Mouse (Mus musculus): ENCODE results near the gene Pcp4. TPM values are rescaled to one million over a fixed set of nuclear protein-coding genes. Genes with fewer than 3 reads are reported as not detected.
A peak's percentile ranks its signal among the peaks of the same experiment; 100 is the strongest.

Gene Pcp4
- polyA plus RNA-seq, 1 experiment, result not detected

GRCm38 (mm10) chr16:96469640-96470039 is 2.2 kb downstream of the Pcp4 start:
- Histone ChIP-seq H3K27me3 (ENCODE audit: control insufficient read depth, insufficient read depth, low read length, poor library complexity, severe bottlenecking) (no peaks in the 10 kb centered on the region), H3K9me3 (replicated peaks; ENCODE audit: control insufficient read depth, insufficient read depth, low read length, poor library complexity, severe bottlenecking) (peaks cover 5% of the 10 kb centered on the region; the same call in 1 of the 2 replicates), H3K9ac (ENCODE audit: low read depth, poor library complexity, severe bottlenecking) (no peak overlapping the region), H3K4me3 (ENCODE audit: low read depth, low read length) (no peak overlapping the region), H3K27ac (ENCODE audit: insufficient read depth, low read length) (no peak overlapping the region), H3K4me1 (ENCODE audit: control insufficient read depth, insufficient read depth, low read length) (no peaks in the 10 kb centered on the region), H3K36me3 (ENCODE audit: control insufficient read depth, insufficient read depth, low read length, poor library complexity, severe bottlenecking) (no peaks in the 10 kb centered on the region)
- no peak for TF ChIP-seq EP300 (IDR thresholded peaks at IDR 0.05; ENCODE audit: insufficient read depth, low read depth, low read length)
- no peak for TF ChIP-seq POLR2A (IDR thresholded peaks at IDR 0.05; ENCODE audit: insufficient read depth, low read length)
- peak; percentile 38 for TF ChIP-seq CTCF (IDR thresholded peaks at IDR 0.05; ENCODE audit: low read depth, low read length)

GRCm38 (mm10) chr16:96472361-96472760 is 5.0 kb downstream of the Pcp4 start:
- H3K27ac ChIP-seq (ENCODE audit: insufficient read depth, low read length), result no peak overlapping the region

GRCm38 (mm10) chr16:96472816-96473215 is 5.4 kb downstream of the Pcp4 start:
- no peaks in the 10 kb centered on the region for H3K4me1 ChIP-seq (ENCODE audit: control insufficient read depth, insufficient read depth, low read length)
- no peaks in the 10 kb centered on the region for H3K36me3 ChIP-seq (ENCODE audit: control insufficient read depth, insufficient read depth, low read length, poor library complexity, severe bottlenecking)
- no peak overlapping the region for H3K9ac ChIP-seq (ENCODE audit: low read depth, poor library complexity, severe bottlenecking)
- no peaks in the 10 kb centered on the region for H3K27me3 ChIP-seq (ENCODE audit: control insufficient read depth, insufficient read depth, low read length, poor library complexity, severe bottlenecking)
- no peak overlapping the region for H3K4me3 ChIP-seq (ENCODE audit: low read depth, low read length)
- TF ChIP-seq EP300 (IDR thresholded peaks at IDR 0.05; ENCODE audit: insufficient read depth, low read depth, low read length) (no peak), POLR2A (IDR thresholded peaks at IDR 0.05; ENCODE audit: insufficient read depth, low read length) (no peak), CTCF (IDR thresholded peaks at IDR 0.05; ENCODE audit: low read depth, low read length) (no peak)
- no peaks in the 10 kb centered on the region for H3K9me3 ChIP-seq (replicated peaks; ENCODE audit: control insufficient read depth, insufficient read depth, low read length, poor library complexity, severe bottlenecking)
- no peak overlapping the region for H3K27ac ChIP-seq (ENCODE audit: insufficient read depth, low read length)

More at GRCm38 (mm10) chr16:96472361-96472760, 5.0 kb downstream of the Pcp4 start:
- H3K4me3 ChIP-seq (ENCODE audit: low read depth, low read length), result no peak overlapping the region
- no peaks in the 10 kb centered on the region for H3K9me3 ChIP-seq (replicated peaks; ENCODE audit: control insufficient read depth, insufficient read depth, low read length, poor library complexity, severe bottlenecking)
- no peaks in the 10 kb centered on the region for H3K4me1 ChIP-seq (ENCODE audit: control insufficient read depth, insufficient read depth, low read length)
- H3K9ac ChIP-seq (ENCODE audit: low read depth, poor library complexity, severe bottlenecking), result no peak overlapping the region
- no peaks in the 10 kb centered on the region for H3K36me3 ChIP-seq (ENCODE audit: control insufficient read depth, insufficient read depth, low read length, poor library complexity, severe bottlenecking)
- TF ChIP-seq EP300 (IDR thresholded peaks at IDR 0.05; ENCODE audit: insufficient read depth, low read depth, low read length), result no peak
- no peak for TF ChIP-seq POLR2A (IDR thresholded peaks at IDR 0.05; ENCODE audit: insufficient read depth, low read length)
- no peak for TF ChIP-seq CTCF (IDR thresholded peaks at IDR 0.05; ENCODE audit: low read depth, low read length)
- H3K27me3 ChIP-seq (ENCODE audit: control insufficient read depth, insufficient read depth, low read length, poor library complexity, severe bottlenecking), result no peaks in the 10 kb centered on the region

- H3K9me3 ChIP-seq (replicated peaks; ENCODE audit: control insufficient read depth, insufficient read depth, low read length, poor library complexity, severe bottlenecking), result no peaks in the 10 kb centered on the region
- no peaks in the 10 kb centered on the region for H3K4me1 ChIP-seq (ENCODE audit: control insufficient read depth, insufficient read depth, low read length)
- H3K9ac ChIP-seq (ENCODE audit: low read depth, poor library complexity, severe bottlenecking), result no peak overlapping the region
- H3K36me3 ChIP-seq (ENCODE audit: control insufficient read depth, insufficient read depth, low read length, poor library complexity, severe bottlenecking), result no peaks in the 10 kb centered on the region
- H3K27ac ChIP-seq (ENCODE audit: insufficient read depth, low read length), result no peak overlapping the region
- H3K27me3 ChIP-seq (ENCODE audit: control insufficient read depth, insufficient read depth, low read length, poor library complexity, severe bottlenecking), result no peaks in the 10 kb centered on the region; the same call in 1 of the 2 replicates
- no peak for TF ChIP-seq POLR2A (IDR thresholded peaks at IDR 0.05; ENCODE audit: insufficient read depth, low read length)
- TF ChIP-seq EP300 (IDR thresholded peaks at IDR 0.05; ENCODE audit: insufficient read depth, low read depth, low read length), result no peak
- TF ChIP-seq CTCF (IDR thresholded peaks at IDR 0.05; ENCODE audit: low read depth, low read length), result no peak
- H3K4me3 ChIP-seq (ENCODE audit: low read depth, low read length), result no peak overlapping the region
Observed at GRCm38 (mm10) chr16:96474185-96474584, 6.8 kb downstream of the Pcp4 start.

GRCm38 (mm10) chr16:96481791-96482190 is 14.4 kb downstream of the Pcp4 start:
- Histone ChIP-seq H3K4me1 (ENCODE audit: control insufficient read depth, insufficient read depth, low read length) (no peaks in the 10 kb centered on the region), H3K27me3 (ENCODE audit: control insufficient read depth, insufficient read depth, low read length, poor library complexity, severe bottlenecking) (no peaks in the 10 kb centered on the region; the same call in 1 of the 2 replicates), H3K27ac (ENCODE audit: insufficient read depth, low read length) (no peak overlapping the region), H3K36me3 (ENCODE audit: control insufficient read depth, insufficient read depth, low read length, poor library complexity, severe bottlenecking) (no peaks in the 10 kb centered on the region), H3K9ac (ENCODE audit: low read depth, poor library complexity, severe bottlenecking) (no peak overlapping the region), H3K9me3 (replicated peaks; ENCODE audit: control insufficient read depth, insufficient read depth, low read length, poor library complexity, severe bottlenecking) (no peaks in the 10 kb centered on the region), H3K4me3 (ENCODE audit: low read depth, low read length) (no peak overlapping the region)
- TF ChIP-seq CTCF (IDR thresholded peaks at IDR 0.05; ENCODE audit: low read depth, low read length) (no peak), EP300 (IDR thresholded peaks at IDR 0.05; ENCODE audit: insufficient read depth, low read depth, low read length) (no peak), POLR2A (IDR thresholded peaks at IDR 0.05; ENCODE audit: insufficient read depth, low read length) (no peak)

- H3K4me1 ChIP-seq (ENCODE audit: control insufficient read depth, insufficient read depth, low read length), result no peaks in the 10 kb centered on the region
- TF ChIP-seq EP300 (IDR thresholded peaks at IDR 0.05; ENCODE audit: insufficient read depth, low read depth, low read length), result no peak
- no peak for TF ChIP-seq POLR2A (IDR thresholded peaks at IDR 0.05; ENCODE audit: insufficient read depth, low read length)
- TF ChIP-seq CTCF (IDR thresholded peaks at IDR 0.05; ENCODE audit: low read depth, low read length), result no peak
- H3K27me3 ChIP-seq (ENCODE audit: control insufficient read depth, insufficient read depth, low read length, poor library complexity, severe bottlenecking), result no peaks in the 10 kb centered on the region
- H3K27ac ChIP-seq (ENCODE audit: insufficient read depth, low read length), result no peak overlapping the region
- H3K9ac ChIP-seq (ENCODE audit: low read depth, poor library complexity, severe bottlenecking), result no peak overlapping the region
- no peaks in the 10 kb centered on the region for H3K36me3 ChIP-seq (ENCODE audit: control insufficient read depth, insufficient read depth, low read length, poor library complexity, severe bottlenecking)
- no peak overlapping the region for H3K4me3 ChIP-seq (ENCODE audit: low read depth, low read length)
- H3K9me3 ChIP-seq (replicated peaks; ENCODE audit: control insufficient read depth, insufficient read depth, low read length, poor library complexity, severe bottlenecking), result no peaks in the 10 kb centered on the region
Observed at GRCm38 (mm10) chr16:96487007-96487684, 19.7 kb downstream of the Pcp4 start.

All from ES-Bruce4 (cell line).